Mouse (Mus musculus) lung, embryonic 14.5 days (tissue): ENCODE results near the gene Plagl2. TPM values are rescaled to one million over a fixed set of nuclear protein-coding genes. Genes with fewer than 3 reads are reported as not detected.
"Not testable (repeated sequence)": the region's sequence is repeated elsewhere in the genome, so short reads cannot be mapped to it uniquely, and the experiment has no call there.

Experiments used
- ATAC-seq: fragments of 200-750 bp; cut with Nextera tagmentation; 2 replicates; pipeline ENCODE4 v1.8.0; 2017; ENCODE audit warnings: mild to moderate bottlenecking, moderate TSS enrichment, moderate library complexity; ENCODE audit not compliant: insufficient read depth
- DNase-seq: peaks from one replicate; pipeline ENCODE4 v3.0.0-alpha.2; 2015
- H3K27ac ChIP-seq: fragments of 300-500 bp; sonication (generic); 2 replicates; pipeline ENCODE4 v1.5.1; 2014; ENCODE audit warnings: low read depth, mild to moderate bottlenecking, moderate library complexity
- H3K27me3 ChIP-seq: fragments of 300-500 bp; sonication (generic); 2 replicates; pipeline ENCODE4 v1.6.1; 2014; ENCODE audit warnings: low read length, control low read depth; ENCODE audit not compliant: insufficient read depth
- H3K36me3 ChIP-seq: fragments of 300-500 bp; sonication (generic); 2 replicates; pipeline ENCODE4 v1.6.1; 2014; ENCODE audit warnings: control low read depth; ENCODE audit not compliant: insufficient read depth
- H3K4me1 ChIP-seq: fragments of 300-500 bp; sonication (generic); 2 replicates; pipeline ENCODE4 v1.6.1; 2014; ENCODE audit warnings: antibody characterized with exemption, control low read depth; ENCODE audit not compliant: insufficient read depth
- H3K4me2 ChIP-seq: fragments of 300-500 bp; sonication (generic); 2 replicates; pipeline ENCODE4 v1.6.1; 2014; ENCODE audit warnings: mild to moderate bottlenecking
- H3K4me3 ChIP-seq: fragments of 300-500 bp; sonication (generic); 2 replicates; pipeline ENCODE4 v1.5.1; 2014; ENCODE audit warnings: low read depth, low read length
- H3K9ac ChIP-seq: fragments of 300-500 bp; sonication (generic); 2 replicates; pipeline ENCODE4 v1.6.1; 2014
- H3K9me3 ChIP-seq: fragments of 300-500 bp; sonication (generic); 2 replicates; pipeline ENCODE4 v1.6.1; 2016; ENCODE audit warnings: low read depth, low read length, control low read depth
- CTCF ChIP-seq: IDR thresholded peaks from 2 replicates; pipeline ENCODE4 v1.5.1; 2016; ENCODE audit warnings: antibody characterized with exemption, low read depth
- WGBS: fragments of 180-500 bp; shearing (Covaris S2); extraction: QIAGEN DNeasy Blood & Tissue Kit; methylation state at CpG from one replicate; pipeline ENCODE4 v1.1.7; 2014; 5-methylcytosine and 5-hydroxymethylcytosine counted together
- polyA plus RNA-seq: library from polyadenylated mRNA; unstranded; fragments of >200 nt; fragmentation: Nextera tagmentation; extraction: Ambion mirVana; gene quantifications from 2 replicates; pipeline ENCODE4 v1.2.1, GENCODE M21; 2014

The Plagl2 gene
- polyA plus RNA-seq, 1 experiment from 2014 or later, result 23.3 TPM

GRCm38 (mm10) chr2:153274919-153275247, 33.7 kb upstream of the Plagl2 start:
- DNase-seq (no peak), ATAC-seq (no peak)
- no peak overlapping the region for H3K27ac ChIP-seq
- no peaks in the 10 kb centered on the region for H3K4me1 ChIP-seq
- H3K9me3 ChIP-seq, result no peaks in the 10 kb centered on the region
- no peaks in the 10 kb centered on the region for H3K36me3 ChIP-seq
- WGBS, result 73% methylated on average over 6 of the region's 6 CpGs
- TF ChIP-seq CTCF, result no peak
- no peak overlapping the region for H3K9ac ChIP-seq
- no peak overlapping the region for H3K4me2 ChIP-seq
- no peaks in the 10 kb centered on the region for H3K27me3 ChIP-seq
- no peak overlapping the region for H3K4me3 ChIP-seq

DNA sequence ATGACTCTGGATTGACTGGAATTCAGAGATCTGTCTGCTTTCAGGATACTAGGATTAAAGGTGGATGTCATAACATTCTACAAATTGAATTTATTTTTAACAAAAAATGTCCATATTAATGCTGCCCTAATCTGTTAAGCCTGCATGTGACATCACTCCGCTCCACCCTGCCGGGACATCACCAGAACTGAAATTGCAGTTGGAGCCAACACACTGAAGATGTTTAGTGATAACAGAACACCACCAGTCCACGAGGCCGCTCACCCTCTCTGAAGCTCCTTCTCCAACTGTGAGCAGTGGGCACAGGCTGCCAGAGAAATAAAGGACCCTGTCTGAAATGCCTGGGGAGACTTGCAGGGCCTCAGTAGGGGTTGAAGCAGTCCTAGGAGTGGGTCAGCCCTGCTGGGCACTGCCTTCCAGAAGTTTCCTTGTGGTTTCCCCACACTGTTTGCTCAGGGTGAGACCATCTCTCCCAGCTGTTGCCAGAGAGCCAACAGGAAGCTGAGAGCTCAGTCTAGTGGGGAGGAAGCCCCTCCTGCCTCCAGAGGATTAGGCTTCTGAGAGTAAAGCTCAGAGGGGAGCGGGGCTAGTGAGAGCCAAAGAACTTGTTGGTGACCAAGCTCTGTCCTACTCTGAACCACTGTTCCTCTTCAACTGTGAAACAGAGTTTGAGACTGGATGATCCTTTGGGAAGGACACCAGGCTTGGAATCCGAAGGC, 33.1 kb upstream of the Plagl2 start:
- H3K4me1 ChIP-seq, H3K27ac ChIP-seq, H3K4me3 ChIP-seq, H3K36me3 ChIP-seq, DNase-seq, H3K9ac ChIP-seq, ATAC-seq, H3K9me3 ChIP-seq, H3K27me3 ChIP-seq, H3K4me2 ChIP-seq: not testable (repeated sequence)
- 63% methylated on average over 6 of the region's 6 CpGs for WGBS

DNA sequence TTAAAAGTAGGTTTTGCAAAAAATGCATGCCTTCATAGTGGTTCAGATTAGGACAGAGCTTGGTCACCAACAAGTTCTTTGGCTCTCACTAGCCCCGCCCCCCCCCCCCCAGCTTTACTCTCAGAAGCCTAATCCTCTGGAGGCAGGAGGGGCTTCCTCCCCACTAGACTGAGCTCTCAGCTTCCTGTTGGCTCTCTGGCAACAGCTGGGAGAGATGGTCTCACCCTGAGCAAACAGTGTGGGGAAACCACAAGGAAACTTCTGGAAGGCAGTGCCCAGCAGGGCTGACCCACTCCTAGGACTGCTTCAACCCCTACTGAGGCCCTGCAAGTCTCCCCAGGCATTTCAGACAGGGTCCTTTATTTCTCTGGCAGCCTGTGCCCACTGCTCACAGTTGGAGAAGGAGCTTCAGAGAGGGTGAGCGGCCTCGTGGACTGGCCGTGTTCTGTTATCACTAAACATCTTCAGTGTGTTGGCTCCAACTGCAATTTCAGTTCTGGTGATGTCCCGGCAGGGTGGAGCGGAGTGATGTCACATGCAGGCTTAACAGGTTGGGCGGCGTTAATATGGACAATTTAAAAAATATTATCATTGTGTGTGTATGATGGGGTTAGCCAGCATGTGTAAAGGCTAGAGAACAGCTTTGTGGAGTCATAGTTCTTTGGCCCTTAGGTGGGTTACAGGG, 29.1 kb upstream of the Plagl2 start:
- not testable (repeated sequence) for H3K4me2 ChIP-seq, H3K9me3 ChIP-seq, H3K4me3 ChIP-seq, H3K4me1 ChIP-seq, H3K27me3 ChIP-seq, H3K27ac ChIP-seq, DNase-seq, H3K9ac ChIP-seq
- peaks cover 12% of the 10 kb centered on the region for H3K36me3 ChIP-seq
- 52% methylated on average over 8 of the region's 8 CpGs for WGBS
- peak; percentile 62; the same call in 1 of the 2 replicates for ATAC-seq

DNA sequence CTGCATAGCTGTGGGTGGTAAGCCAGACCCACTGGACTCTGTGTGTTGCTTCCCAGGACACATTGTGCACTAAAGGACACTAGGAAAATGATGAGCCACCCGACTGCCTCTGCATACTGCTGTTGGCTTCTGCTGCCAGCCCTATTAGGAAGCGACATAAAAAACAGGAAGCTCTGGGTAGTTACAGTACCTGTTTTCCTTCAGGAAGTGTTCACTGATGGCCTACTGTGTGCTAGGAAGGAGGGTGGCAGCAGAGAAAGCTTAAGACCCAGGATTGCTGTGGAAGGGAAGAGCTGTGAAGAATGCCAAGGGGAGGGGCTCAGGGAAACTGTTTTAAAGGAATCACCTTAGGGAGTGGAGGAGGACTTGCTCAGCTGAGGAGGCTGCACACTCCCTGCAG, 26.1 kb upstream of the Plagl2 start:
- H3K9ac ChIP-seq, result no peak overlapping the region
- no peaks in the 10 kb centered on the region for H3K4me1 ChIP-seq
- no peaks in the 10 kb centered on the region for H3K27me3 ChIP-seq
- H3K9me3 ChIP-seq, result no peaks in the 10 kb centered on the region
- DNase-seq (no peak), ATAC-seq (no peak)
- H3K27ac ChIP-seq, result no peak overlapping the region
- no peak overlapping the region for H3K4me2 ChIP-seq
- H3K36me3 ChIP-seq, result peaks cover 35% of the 10 kb centered on the region
- WGBS, result 88% methylated on average over 2 of the region's 2 CpGs
- no peak overlapping the region for H3K4me3 ChIP-seq
- no peak for TF ChIP-seq CTCF

DNA sequence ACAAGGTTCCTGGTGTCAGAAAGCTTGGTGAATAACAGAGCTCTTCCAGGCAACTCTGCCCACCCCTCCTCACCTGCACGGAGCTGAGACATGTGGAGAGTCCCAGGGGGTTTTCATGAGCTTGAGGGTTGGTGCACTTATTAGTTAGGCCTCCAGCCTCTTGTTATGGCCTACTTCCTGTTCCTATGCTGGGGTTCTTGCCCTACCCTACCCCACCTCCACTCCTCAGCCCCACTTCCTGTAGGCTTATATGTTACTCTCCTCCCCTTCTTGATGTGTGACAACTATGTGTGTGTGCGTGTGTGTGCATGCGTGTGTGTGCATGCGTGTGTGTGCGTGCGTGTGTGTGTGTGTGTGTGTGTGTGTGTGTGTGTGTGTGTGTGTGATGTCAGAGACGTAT, 21.8 kb upstream of the Plagl2 start:
- Histone ChIP-seq H3K9me3 (no peaks in the 10 kb centered on the region), H3K4me1 (no peaks in the 10 kb centered on the region), H3K27ac (no peak overlapping the region), H3K9ac (no peak overlapping the region), H3K36me3 (peaks cover 54% of the 10 kb centered on the region), H3K4me3 (no peak overlapping the region), H3K27me3 (no peaks in the 10 kb centered on the region), H3K4me2 (no peak overlapping the region)
- 83% methylated on average over 7 of the region's 7 CpGs for WGBS
- ATAC-seq (no peak), DNase-seq (no peak)
- no peak for TF ChIP-seq CTCF

GRCm38 (mm10) chr2:153259864-153260674, 18.8 kb upstream of the Plagl2 start:
- H3K36me3 ChIP-seq, result peaks cover 40% of the 10 kb centered on the region
- no peak overlapping the region for H3K4me3 ChIP-seq
- H3K27ac ChIP-seq, result 0 out of 2 replicates have a peak overlapping the region, but pooled peaks have one; percentile 18
- DNase-seq (no peak), ATAC-seq (no peak)
- H3K4me1 ChIP-seq, result no peaks in the 10 kb centered on the region
- no peaks in the 10 kb centered on the region for H3K27me3 ChIP-seq
- no peak overlapping the region for H3K9ac ChIP-seq
- TF ChIP-seq CTCF, result no peak
- H3K4me2 ChIP-seq, result no peak overlapping the region
- 26% methylated on average over 3 of the region's 3 CpGs for WGBS
- no peaks in the 10 kb centered on the region for H3K9me3 ChIP-seq
